Mouse (Mus musculus) gastrocnemius, postnatal 4 days (tissue): ENCODE data around the gene Mfsd14a. TPM values are rescaled to one million over a fixed set of nuclear protein-coding genes. Genes with fewer than 3 reads are reported as not detected.

Experiments used
- DNase-seq, 2 experiments: peaks; one replicate each; pipeline ENCODE4 v3.0.0; 2021 to 2022; ENCODE audit warnings: low spot score in 2 of 2, mixed read lengths in 2 of 2
- total RNA-seq, 2 experiments: library from RNA; stranded (reverse); gene quantifications; 2 replicates each; pipeline ENCODE4 v1.2.3; 2021

Gene Mfsd14a
- total RNA-seq, 2 experiments from 2014 or later = 26.6 TPM

DNA sequence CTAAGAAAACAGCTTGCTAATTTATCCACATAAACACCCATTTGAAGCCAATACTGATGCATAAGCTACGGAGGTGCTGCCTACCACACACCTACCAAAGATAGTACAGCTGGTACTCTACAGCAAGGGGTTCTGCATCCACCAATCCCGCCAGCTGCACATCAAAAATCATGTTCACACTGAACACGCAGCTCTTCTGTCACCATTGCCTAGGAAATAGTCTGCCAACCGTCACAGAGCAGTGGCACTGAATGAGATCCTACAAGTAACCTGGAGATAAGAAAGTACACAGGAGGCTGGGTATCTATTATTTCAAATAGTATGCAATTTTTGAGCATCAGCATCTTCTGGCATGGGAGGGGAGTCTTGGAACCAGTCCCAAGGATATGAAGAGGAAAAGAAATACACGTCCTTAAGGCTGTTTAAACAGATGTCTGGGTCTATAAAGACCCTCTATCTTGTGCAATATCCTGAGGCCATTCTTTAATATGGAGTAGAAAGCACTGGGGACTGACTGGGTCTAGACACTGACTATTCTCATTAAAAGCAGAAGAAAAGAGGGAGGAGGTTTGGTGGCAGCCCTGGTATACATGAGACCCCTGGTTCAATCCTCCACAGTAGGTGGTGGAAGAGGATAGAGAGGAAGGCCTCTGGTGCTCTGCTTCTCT lies 9.1 kb downstream of the Mfsd14a start:
- DNase-seq = no peak

DNA sequence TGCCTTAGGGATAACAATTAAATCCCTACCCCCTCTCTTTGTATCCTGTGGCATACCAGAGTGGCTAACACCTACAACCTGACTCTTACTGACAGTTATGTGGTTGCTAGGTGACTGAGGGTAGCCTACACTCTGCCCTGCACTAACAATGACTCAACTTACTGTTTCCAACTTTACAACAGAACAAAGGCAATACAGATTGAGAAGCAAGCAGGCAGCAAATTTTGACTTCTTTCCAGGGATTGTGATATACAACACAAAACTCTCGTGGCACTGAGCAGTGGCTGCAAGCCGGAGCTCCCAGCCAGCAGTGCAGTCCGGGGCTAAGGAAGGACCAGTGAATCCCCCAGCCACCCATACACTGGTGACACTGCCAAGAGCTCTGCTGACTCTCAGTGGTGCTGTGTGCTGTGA lies 10.4 kb downstream of the Mfsd14a start:
- no peak for DNase-seq

DNA sequence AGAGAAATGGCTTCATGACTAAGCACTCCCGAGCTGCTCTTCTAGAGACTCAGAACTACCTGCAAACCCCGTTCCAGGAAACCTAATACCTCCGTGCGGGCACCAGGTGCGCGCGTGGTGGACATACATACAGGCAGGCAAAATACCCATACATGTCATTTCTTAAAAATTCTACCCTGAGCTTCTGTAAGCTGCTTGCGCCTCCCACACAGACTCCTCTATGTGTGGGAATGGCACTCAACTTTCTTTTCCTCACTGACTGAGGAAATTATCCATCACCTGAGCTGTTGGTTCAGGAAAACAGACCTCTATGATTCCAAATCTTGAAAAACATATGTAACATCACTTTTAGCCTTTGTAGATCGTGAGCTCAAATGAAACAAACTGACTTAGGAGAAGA lies 11.8 kb downstream of the Mfsd14a start:
- no peak for DNase-seq

DNA sequence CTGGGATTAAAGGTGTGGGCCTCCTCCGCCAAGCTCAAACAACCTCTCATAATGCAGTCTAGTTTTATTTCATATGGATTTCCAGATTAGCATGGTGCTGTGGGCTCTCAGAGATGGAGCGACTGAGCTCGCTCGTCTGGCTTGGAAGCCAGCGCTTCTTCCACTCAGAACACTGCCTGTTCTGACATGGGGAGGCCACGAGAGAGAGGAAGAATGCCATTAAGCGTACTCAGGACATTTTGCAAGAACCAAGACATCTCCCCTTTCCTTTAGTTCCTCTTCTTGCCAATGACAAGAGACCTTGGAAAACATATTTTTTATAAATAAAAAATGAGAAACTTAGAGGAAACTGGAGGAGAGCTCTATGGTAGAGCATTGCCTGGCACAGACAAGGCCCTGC lies 13.7 kb downstream of the Mfsd14a start:
- no peak for DNase-seq

DNA sequence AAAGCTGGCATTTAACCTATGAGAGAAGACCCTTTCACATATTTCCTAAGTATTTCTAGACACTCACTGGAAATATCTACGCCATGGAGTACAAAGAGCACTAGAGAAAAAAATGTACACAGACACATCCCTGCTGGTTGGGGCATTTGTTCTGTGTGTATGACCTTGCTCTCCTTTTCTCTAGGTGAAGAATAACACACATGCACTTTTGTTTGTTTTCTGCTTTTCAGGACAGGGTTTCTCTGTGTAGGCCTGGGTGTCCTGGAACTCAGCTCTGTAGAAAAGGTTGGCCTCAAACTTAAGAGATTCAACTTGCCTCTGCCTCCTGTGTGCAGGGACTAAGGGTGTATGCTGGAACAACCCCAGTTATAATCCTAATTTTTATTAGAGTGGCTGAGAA lies 16.1 kb downstream of the Mfsd14a start:
- no peak for DNase-seq

DNA sequence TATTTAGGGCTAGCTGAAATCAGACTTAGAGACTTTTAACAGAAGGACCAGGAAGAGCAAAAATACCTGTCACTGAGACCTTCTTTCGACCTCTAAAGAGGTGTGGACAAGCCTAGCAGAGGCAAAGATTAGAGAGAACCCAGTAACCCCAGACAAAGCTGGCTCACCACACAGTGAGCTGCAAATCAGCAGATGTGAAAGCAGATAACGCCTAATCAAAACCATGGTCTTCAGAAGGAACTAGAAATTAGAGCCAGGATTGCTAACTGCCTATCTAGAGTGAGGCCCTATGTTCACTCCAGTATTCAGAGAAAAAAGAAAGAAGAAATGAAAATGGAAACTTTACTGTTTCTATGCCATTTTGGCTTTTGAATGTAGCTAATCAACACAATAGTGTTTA lies 20.1 kb downstream of the Mfsd14a start:
- no peak for DNase-seq

DNA sequence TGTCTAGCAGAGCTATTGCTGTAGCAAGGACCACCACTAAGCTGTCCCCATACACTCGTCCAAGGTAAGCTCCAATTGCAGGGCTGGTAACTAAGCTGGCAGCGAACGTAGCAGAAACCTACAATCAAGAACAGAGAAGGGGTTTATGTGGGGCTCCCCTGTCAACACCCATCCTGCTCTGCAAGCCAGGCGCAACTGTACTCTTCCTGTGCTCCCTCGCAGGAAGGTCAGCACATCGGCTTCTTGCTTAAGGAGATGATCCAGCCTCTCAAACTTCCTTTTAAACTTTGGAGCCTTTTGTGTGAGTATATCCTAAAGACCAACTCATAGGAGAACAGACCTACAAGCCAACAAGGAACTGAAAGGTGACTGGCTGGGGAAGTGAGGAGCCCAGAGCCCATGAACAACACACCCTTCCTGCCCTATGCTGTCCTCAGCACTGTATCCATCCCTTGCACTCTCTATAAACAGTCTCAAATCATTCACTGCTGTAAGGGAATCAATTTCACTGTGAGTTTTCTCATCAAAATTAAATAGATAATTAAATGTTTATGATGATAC lies 20.6 kb downstream of the Mfsd14a start:
- DNase-seq = no peak

DNA sequence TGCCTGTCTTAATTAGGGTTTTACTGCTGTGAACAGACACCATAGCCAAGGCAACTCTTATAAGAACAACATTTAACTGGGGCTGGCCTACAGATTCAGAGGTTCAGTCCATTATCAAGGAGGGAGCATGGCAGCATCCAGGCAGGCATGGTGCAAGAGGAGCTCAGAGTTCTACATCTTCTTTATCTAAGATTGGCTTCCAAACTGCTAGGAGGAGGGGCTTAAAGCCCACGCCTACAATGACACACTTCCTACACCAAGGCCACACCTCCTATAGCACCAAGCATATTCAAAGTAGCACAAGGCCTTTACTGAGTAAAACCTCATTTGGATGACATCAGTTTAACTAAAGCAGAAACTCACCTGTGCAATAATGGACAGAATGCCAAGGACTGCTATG lies 22.5 kb downstream of the Mfsd14a start:
- no peak for DNase-seq

DNA sequence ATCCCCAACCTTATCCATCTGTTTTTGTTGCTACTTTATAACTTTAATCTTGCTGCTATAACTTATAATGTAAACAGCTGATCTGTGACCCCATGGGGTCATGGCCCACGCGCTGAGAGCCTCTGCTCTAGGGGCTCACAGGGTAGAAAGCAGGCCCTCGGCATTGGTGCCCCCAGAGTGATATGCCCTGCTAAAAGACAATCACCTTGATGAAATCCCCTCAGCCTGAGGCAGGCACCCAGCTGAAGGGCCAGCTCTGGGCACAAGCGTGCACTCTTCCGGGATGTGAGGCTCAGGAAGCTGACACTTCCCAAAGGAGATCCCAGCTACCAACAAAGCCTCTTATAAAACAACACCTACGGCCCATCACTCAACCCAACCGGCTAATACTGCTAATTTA lies 23.9 kb downstream of the Mfsd14a start:
- no peak for DNase-seq

DNA sequence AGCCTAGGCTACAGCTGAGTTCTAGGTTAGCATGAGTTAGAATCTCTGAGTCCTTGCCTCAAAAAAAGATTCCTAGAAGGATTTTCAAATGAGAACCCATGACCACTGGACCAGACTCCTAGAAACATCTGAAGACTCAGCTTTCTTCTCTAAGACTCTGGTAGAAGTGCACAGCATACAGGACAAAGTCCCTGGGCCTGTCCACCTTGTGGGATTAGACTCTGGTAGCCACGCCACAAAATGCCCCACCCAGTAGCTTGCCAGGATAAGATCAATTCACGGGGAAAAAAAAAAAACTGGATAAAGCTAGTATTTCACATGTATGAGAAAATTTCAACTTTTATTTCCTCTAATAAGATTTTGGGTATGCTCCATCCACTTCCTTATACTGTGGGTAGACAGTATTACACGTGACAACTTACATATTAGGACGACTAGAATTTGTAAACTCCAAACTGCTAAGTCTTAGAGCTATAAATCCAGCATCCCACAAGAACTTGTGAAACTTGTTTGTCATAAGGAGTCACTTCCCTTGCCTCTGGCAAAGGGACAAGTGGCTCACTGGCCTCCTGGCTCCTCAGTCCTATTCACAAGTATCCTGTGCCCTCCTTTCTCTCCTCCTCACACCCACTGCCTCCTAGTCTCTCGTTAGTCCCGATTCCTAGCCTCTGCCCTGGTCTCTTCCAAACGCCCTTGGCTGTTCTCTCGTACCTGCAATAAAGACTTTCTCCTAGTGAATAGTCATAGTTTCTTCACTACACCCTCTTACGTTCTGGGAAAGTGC lies 24.6 kb downstream of the Mfsd14a start:
- DNase-seq = no peak

DNA sequence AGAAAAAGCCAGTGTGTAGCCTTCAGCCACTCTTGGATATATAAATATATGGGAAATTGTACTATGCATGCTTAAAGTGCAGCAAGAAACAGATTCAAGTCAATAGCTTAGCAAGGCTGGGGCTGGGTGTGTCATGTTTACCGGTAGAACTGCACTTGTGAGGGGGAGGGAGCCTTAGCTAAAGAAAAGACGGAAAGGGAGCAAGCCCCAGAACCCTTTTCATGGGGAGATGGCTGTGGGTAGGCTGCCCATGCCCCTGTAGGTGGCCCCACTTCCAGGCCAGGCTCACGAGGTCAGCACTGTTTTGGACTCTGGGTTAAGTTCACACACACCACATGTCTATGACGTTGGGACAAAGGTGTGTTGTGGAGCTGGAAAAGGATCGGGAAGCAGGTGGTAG lies 26.7 kb downstream of the Mfsd14a start:
- DNase-seq = no peak

DNA sequence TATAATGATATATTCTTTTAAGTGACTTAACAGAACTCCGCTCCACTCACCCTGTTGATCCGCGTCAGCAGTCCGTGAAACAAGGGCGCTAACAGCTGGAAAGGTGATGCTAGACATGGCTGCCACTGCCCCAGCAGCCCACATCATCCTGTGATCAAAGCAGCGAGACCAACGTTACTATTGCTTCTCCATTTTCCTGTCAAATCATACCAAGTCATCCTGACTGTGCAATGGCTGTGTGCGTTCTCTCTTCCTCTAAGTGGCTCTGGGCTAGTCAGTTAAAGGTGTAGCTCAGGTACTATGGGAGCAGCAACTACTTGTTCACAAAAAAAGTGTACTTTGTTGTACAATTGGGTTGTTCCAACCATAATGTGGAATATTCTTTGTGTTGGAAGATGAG lies 27.6 kb downstream of the Mfsd14a start:
- no peak for DNase-seq

DNA sequence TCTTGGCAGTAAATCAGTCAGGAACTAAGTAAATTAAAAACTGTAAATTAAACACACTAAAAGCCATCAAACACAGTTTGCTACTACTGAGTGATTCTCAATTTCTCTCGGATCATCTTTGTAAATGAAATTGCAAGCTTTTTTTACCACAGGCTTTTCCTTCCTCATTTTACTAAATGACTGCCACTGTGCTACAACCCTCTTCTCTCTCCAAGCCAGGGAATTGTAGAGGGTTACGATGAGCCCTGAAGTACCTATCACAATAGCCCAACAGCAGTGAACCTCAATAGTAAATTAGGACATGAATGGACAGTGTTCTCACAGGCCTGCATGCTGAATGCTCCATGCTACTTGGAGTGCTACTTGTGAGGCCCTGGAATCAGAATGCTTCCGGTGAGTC lies 28.4 kb downstream of the Mfsd14a start:
- no peak for DNase-seq

DNA sequence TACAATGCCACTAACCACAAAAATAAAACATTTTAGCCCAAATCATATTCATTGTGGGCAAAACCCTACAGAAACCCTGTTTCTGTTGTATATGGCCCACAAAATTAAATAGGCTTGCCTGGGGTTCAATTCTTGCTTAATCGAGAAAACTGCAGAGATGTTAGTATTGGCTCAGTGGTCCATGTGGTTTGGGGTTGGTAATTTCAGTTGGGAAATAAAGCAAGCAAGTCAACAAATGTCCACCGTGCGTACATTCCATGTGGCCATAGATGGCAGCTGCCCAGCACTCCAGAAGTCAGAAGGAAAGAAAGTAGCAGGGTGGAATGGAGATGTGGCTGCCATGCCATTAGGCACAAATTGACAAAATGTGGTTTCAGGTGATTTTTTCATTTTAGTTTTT lies 29.5 kb downstream of the Mfsd14a start:
- DNase-seq = no peak

DNA sequence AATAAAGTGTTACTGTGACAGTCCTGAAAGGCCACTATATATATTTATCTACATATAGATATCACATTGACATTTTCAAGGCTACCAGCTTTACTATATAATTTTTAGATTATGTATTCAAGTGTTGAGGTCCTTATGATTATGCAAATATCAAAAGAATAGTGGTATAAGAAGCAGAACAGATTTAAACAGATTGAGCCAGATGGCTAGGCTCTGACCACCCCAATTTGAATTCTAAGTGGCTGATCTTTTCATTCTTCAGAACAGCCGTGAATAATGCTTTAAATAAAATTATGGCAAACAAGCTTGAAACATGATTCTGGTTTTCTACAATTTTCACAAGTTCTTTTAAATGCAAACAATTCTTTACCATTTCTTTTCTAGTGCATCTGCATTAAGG lies 31.0 kb downstream of the Mfsd14a start:
- no peak for DNase-seq

DNA sequence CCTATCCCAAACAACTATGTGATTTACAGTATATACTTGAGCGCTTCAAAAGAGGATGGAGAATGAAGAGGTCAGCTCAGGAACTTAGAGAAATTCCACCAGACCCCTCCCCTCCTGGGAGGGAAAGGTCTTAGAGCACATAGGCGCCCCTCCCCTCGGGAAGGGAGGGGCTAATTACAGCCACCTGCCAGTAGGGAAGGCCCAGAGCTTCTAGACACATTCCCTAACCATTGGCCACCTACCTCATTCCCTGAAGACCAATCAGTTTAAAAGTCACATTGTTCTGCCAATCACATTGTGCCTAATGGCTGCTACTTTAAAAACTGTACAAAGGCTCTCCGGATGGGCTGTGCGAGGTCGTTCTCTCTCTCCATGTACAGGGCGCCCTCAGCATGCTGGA lies 39.8 kb downstream of the Mfsd14a start:
- DNase-seq = no peak

DNA sequence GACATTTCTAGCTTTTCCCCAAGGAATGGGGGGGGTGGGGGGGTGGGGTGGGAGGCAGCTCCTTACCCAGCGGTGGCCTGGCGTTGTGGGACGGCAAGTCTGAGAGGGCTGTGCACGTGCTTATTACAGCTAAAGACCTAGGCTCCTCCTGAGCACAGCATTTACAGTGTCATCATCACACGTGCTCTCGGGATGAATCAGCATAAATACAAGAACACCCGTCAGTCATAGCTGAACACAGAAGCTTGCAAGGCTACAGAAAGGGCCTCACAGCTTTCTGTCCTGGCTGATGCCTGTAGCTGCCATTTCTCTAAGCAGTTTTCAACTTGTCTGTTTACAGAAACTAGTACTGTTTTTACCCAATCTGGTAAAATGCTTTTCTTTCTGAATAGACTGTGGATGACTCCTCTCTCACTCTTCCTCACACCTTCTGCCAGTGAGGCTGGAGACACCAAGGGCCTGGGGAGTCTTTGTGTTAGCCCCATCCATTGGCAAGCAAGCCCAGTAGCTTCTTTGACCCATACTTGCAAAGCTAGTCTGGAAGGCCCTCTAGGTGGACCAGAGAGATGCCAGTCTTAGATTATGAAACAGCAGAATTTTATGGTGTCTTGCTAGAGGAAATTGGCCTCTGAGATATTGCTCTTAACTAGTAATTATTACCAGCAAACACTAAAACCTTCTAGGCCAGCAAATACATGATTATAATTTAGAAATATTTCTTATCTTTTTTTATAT lies 41.7 kb downstream of the Mfsd14a start:
- no peak for DNase-seq

DNA sequence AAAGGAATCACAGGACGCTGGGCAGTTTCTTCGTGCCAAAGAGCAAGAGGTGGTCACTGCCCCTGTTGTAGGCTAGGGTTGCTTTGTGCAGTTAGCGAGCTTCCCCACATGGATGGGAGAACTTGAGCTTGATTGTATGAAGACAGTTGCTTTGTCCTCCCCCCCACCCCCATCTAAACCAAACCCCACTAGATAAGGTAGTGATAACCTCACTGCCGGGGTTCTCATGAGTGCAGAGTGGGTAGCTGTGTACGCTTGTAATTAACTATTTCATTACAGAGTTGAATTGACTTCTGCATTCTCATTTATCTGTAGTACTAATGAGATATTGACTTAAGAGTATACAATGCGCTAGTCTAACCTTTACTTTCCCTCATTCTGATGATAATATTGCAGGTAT lies 43.6 kb downstream of the Mfsd14a start:
- no peak for DNase-seq

DNA sequence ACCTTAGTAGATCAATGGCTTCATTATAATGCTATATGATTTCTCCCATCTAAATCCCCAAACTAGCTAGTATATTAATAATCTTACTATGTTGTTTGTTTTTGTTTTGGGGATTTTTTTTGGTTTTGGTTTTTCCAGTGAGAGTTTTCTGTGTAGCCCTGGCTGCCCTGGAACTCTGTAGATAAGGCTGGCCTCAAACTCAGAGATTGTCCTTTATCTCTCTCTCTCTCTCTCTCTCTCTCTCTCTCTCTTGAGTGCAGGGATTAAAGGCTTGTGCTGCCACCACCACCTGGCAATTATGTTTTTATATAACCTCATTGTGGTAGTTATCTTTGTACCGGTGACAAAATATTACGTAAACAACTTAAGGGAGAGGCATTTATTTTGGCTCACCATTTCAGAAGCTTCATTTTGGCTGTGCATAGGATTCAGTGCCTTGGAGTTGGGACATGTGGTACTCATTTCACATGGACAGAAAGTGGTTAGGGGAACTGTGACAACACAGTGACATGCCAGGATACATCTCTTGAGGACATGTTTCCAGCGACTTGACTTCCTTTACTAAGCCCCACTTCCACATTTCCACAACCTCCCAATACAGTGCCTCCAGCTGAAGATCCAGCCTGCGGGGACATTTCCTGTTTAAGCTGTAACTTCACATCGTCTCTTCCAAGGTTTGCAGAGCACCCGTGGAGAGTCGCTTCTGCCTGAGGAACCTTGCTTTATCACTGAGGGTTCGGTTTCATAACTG lies 47.0 kb downstream of the Mfsd14a start:
- no peak for DNase-seq

DNA sequence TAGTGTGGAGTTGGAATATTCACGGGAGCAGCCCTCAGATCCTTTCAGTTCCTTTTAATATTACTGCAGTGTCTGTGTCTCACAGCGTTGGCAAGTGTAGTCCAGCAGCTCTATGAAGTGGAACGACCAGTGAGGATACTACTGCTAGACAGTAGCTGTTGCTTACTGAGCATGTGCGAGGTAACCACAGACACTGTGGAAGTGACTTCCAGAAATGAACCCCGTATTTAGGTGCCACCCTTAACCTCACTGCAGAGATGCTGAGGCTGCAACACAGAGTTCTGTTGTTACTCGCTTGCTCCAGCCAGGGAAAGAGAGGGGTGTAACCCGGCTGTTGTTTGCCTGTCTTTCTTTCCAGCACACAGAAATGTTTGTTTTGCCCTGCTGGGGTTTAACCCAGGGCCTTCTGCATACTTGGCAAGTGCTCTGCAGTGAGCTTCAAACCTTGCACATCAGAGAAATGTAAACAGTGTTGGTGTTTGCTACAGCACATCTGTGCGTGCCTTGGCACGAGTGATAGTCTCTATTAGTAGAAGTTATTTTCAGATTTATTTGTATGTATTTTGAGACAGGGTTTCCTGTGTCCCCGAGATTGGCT lies 48.1 kb downstream of the Mfsd14a start, which contains the start of gene Trmt13:
TSS of gene Trmt13 (minus strand) at position 293 of the 598 bp plus-strand sequence.
- DNase-seq = no peak

DNA sequence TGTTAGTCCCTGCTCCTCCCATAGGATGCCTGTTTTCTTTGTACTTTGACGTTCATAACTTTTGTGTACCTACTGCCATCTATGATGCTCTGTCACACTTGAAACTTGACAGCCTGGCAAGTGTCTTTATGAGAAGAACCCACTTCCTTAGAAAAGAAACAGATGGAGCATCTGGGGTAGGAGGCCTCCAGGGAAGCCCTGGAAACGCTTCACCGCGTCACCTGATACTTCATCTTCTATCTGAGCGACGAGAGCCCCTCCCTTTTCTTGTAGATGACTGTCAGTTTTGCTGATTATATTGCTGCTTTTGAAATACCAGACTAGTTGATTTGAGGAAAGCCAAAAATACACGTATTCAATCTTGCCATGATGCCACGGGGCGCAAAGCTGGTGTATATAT lies 57.9 kb downstream of the Mfsd14a start:
- DNase-seq = no peak
